Mouse (Mus musculus) forebrain, embryonic 10.5 days (tissue): ENCODE data around the gene Zfp628. TPM values are rescaled to one million over a fixed set of nuclear protein-coding genes. Genes with fewer than 3 reads are reported as not detected.

ENCODE experiments used
- DNase-seq: peaks from one replicate; pipeline ENCODE4 v3.0.0-alpha.2; 2017; ENCODE audit warnings: low spot score; ENCODE audit errors: extremely low spot score
- H3K27ac ChIP-seq: fragments of 300-500 bp; sonication (generic); 2 replicates; pipeline ENCODE4 v1.5.1; 2016; ENCODE audit warnings: mild to moderate bottlenecking
- H3K27me3 ChIP-seq: fragments of 300-500 bp; sonication (generic); 2 replicates; pipeline ENCODE4 v1.6.1; 2016; ENCODE audit warnings: mild to moderate bottlenecking; ENCODE audit not compliant: poor library complexity, severe bottlenecking
- H3K36me3 ChIP-seq: fragments of 300-500 bp; sonication (generic); replicated peaks from 2 replicates; pipeline ENCODE4 v1.6.1; 2016; ENCODE audit warnings: mild to moderate bottlenecking, moderate library complexity
- H3K4me1 ChIP-seq: fragments of 300-500 bp; sonication (generic); 2 replicates; pipeline ENCODE4 v1.6.1; 2016
- H3K4me3 ChIP-seq: fragments of 300-500 bp; sonication (generic); 2 replicates; pipeline ENCODE4 v1.5.1; 2016; ENCODE audit warnings: mild to moderate bottlenecking, moderate library complexity
- H3K9me3 ChIP-seq: fragments of 300-500 bp; sonication (generic); 2 replicates; pipeline ENCODE4 v1.6.1; 2016; ENCODE audit warnings: mild to moderate bottlenecking, moderate library complexity
- WGBS: fragments of 180-500 bp; shearing (Covaris S2); methylation state at CpG from one replicate; pipeline ENCODE4 v1.1.7; 2016; 5-methylcytosine and 5-hydroxymethylcytosine counted together
- polyA plus RNA-seq: library from polyadenylated mRNA; unstranded; fragments of >200 nt; fragmentation: Nextera tagmentation; extraction: Ambion mirVana; gene quantifications from 2 replicates; pipeline ENCODE4 v1.2.1, GENCODE M21; 2016

Gene Zfp628
- polyA plus RNA-seq, 1 experiment from 2014 or later = 4.1 TPM

GRCm38 (mm10) chr7:4920496-4920895, 5.5 kb downstream of the Zfp628 start:
- DNase-seq = no peak
- H3K4me3 ChIP-seq = no peak overlapping the region
- WGBS = 86% methylated on average over 19 of the region's 19 CpGs
- H3K36me3 ChIP-seq = peaks cover 47% of the 10 kb centered on the region
- H3K27me3 ChIP-seq = no peaks in the 10 kb centered on the region
- peaks cover 4% of the 10 kb centered on the region; the same call in 1 of the 2 replicates for H3K9me3 ChIP-seq
- H3K4me1 ChIP-seq = peaks cover 74% of the 10 kb centered on the region
- H3K27ac ChIP-seq = peak overlapping the region; percentile 92

- peaks cover 75% of the 10 kb centered on the region for H3K4me1 ChIP-seq
- H3K27ac ChIP-seq = peak overlapping the region; percentile 92
- H3K4me3 ChIP-seq = peak overlapping the region; percentile 53; the same call in 1 of the 2 replicates
- H3K27me3 ChIP-seq = no peaks in the 10 kb centered on the region
- DNase-seq = no peak
- peaks cover 47% of the 10 kb centered on the region for H3K36me3 ChIP-seq
- WGBS = 68% methylated on average over 23 of the region's 23 CpGs
- H3K9me3 ChIP-seq = peaks cover 4% of the 10 kb centered on the region; the same call in 1 of the 2 replicates
These were observed 6.2 kb downstream of the Zfp628 start for GRCm38 (mm10) chr7:4920976-4921823.

DNA sequence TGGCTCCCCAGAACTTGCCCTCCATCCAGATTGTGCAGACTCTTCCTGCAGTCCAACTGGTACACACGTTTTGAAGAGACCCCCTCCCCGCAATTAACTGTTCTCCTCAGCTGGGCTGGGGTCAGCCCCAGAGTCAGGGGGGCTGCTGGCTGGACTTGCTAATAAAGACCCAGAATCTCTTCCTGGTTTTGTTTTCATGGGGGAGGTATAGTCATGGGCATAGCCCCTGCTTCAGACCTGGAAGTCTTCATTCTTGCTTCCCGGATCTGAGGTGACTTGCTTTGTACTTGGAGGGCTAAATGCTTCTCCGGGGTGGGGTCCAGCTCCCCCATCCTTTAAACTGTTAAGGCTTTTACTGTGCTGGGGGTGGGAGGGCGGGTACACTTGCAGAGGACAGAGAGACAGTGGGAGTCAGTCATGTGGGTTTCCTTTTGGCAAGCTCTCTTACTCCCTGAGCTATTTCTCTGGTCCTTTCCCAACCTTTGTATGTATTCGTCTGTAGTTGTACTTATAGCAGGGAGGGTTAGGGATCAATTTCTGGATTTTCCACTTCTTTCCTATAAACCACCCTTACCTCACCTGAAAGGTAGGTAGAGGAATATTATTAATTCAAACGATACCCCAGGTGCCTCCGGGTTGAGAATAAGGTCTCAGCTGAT, 6.9 kb downstream of the Zfp628 start, which contains the start of gene Nat14:
Gene Nat14 (plus strand): TSS at position 205 of the 659 bp plus-strand sequence.
- peak within 1 kb of the TSS; percentile 92 for H3K27ac ChIP-seq
- peak within 1 kb of the TSS; percentile 53 for H3K4me3 ChIP-seq
- no peak for DNase-seq
- H3K27me3 ChIP-seq = no peaks in the 10 kb centered on the region
- peaks cover 75% of the 10 kb centered on the region for H3K4me1 ChIP-seq
- H3K9me3 ChIP-seq = peaks cover 4% of the 10 kb centered on the region; the same call in 1 of the 2 replicates
- peaks cover 47% of the 10 kb centered on the region for H3K36me3 ChIP-seq
- WGBS = 24% methylated on average over 8 of the region's 8 CpGs

- Histone ChIP-seq H3K36me3 (peaks cover 43% of the 10 kb centered on the region), H3K27ac (peak overlapping the region; percentile 92), H3K4me3 (peak overlapping the region; percentile 53), H3K9me3 (peaks cover 4% of the 10 kb centered on the region; the same call in 1 of the 2 replicates), H3K4me1 (peaks cover 79% of the 10 kb centered on the region), H3K27me3 (no peaks in the 10 kb centered on the region)
- DNase-seq = peak; percentile 92
- under 1% methylated on average over 14 of the region's 14 CpGs for WGBS
These were observed 7.5 kb downstream of the Zfp628 start for GRCm38 (mm10) chr7:4922508-4922907.

DNA sequence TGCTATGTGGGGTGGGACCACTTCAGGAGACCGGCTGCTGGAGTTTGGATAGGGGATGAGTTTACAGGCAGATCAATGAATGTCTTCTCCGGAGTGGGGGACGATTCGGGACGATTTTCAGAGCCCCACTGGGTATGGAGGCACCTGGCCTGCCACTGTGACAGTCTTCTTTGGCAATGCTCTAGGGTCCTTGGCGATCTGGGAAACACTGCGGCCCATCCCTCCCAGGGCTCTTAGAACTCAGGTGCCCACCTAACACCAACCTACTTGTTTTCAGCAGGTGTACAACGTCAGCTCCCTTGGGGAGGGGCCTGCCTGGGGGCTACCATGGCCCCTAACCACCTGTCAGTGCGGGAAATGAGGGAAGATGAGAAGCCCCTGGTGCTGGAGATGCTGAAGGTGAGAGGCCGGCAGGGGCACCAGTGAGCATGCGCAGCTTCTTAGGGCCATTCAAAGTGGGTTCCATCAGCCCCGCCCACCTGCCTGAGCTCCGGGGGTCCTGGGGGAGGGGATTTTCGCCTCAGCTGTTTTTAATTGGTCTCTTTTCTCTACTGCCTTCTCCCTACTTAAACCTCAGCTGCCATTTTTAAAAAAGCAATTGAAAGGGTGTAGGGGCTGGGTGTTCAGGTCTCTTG, 8.0 kb downstream of the Zfp628 start:
- peaks cover 79% of the 10 kb centered on the region for H3K4me1 ChIP-seq
- peaks cover 37% of the 10 kb centered on the region for H3K36me3 ChIP-seq
- H3K4me3 ChIP-seq = peak overlapping the region; percentile 53
- H3K9me3 ChIP-seq = peaks cover 4% of the 10 kb centered on the region; the same call in 1 of the 2 replicates
- peak overlapping the region; percentile 92 for H3K27ac ChIP-seq
- WGBS = 2% methylated on average over 14 of the region's 14 CpGs
- DNase-seq = peak; percentile 88
- H3K27me3 ChIP-seq = no peaks in the 10 kb centered on the region

GRCm38 (mm10) chr7:4923586-4924364, 8.8 kb downstream of the Zfp628 start:
- WGBS = 4% methylated on average over 37 of the region's 37 CpGs
- peak; percentile 64 for DNase-seq
- H3K4me3 ChIP-seq = peak overlapping the region; percentile 53
- peaks cover 81% of the 10 kb centered on the region for H3K4me1 ChIP-seq
- peak overlapping the region; percentile 92 for H3K27ac ChIP-seq
- peaks cover 4% of the 10 kb centered on the region; the same call in 1 of the 2 replicates for H3K9me3 ChIP-seq
- no peaks in the 10 kb centered on the region for H3K27me3 ChIP-seq
- H3K36me3 ChIP-seq = peaks cover 30% of the 10 kb centered on the region

GRCm38 (mm10) chr7:4924483-4924882, 9.5 kb downstream of the Zfp628 start:
- Histone ChIP-seq H3K4me3 (peak overlapping the region; percentile 53), H3K36me3 (peaks cover 23% of the 10 kb centered on the region), H3K27ac (peak overlapping the region; percentile 92), H3K4me1 (peaks cover 77% of the 10 kb centered on the region), H3K9me3 (peaks cover 4% of the 10 kb centered on the region; the same call in 1 of the 2 replicates), H3K27me3 (no peaks in the 10 kb centered on the region)
- 4% methylated on average over 4 of the region's 4 CpGs for WGBS
- no peak for DNase-seq

GRCm38 (mm10) chr7:4924891-4925301, 9.9 kb downstream of the Zfp628 start:
- H3K4me1 ChIP-seq = peaks cover 76% of the 10 kb centered on the region
- H3K4me3 ChIP-seq = peak overlapping the region; percentile 53
- peaks cover 4% of the 10 kb centered on the region; the same call in 1 of the 2 replicates for H3K9me3 ChIP-seq
- no peak for DNase-seq
- H3K27me3 ChIP-seq = no peaks in the 10 kb centered on the region
- 14% methylated on average over 3 of the region's 4 CpGs for WGBS
- H3K36me3 ChIP-seq = peaks cover 19% of the 10 kb centered on the region
- H3K27ac ChIP-seq = peak overlapping the region; percentile 92

- Histone ChIP-seq H3K4me1 (peaks cover 70% of the 10 kb centered on the region), H3K36me3 (peaks cover 11% of the 10 kb centered on the region), H3K9me3 (0 out of 2 replicates have a peak, but pooled peaks cover 4% of the 10 kb centered on the region), H3K27me3 (no peaks in the 10 kb centered on the region), H3K4me3 (peak within 1 kb of the TSS; percentile 53), H3K27ac (peak within 1 kb of the TSS; percentile 92)
- peak; percentile 53 for DNase-seq
- WGBS = 2% methylated on average over 6 of the region's 6 CpGs
These were observed 10.7 kb downstream of the Zfp628 start, which contains the start of gene Ssc5d for GRCm38 (mm10) chr7:4925441-4926381. TSS of gene Ssc5d (plus strand) at chr7:4925785.

DNA sequence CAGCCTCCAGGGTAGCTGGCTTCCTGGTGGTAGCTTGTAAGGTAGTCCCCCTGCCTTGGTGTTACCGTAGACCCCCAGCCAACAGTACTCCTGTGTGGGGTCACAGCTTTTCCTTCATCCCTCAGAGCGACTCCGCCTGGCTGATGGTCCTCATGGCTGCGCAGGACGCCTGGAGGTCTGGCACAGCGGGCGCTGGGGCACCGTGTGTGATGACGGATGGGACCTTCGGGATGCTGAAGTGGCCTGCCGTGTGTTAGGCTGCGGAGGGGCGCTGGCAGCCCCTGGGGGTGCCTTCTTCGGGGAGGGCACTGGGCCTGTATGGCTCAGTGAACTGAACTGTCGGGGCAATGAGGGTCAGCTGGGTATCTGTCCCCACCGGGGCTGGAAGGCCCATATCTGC, 11.8 kb downstream of the Zfp628 start:
- H3K9me3 ChIP-seq = 0 out of 2 replicates have a peak, but pooled peaks cover 4% of the 10 kb centered on the region
- DNase-seq = no peak
- WGBS = 75% methylated on average over 16 of the region's 16 CpGs
- H3K27ac ChIP-seq = peak overlapping the region; percentile 92
- no peaks in the 10 kb centered on the region for H3K36me3 ChIP-seq
- H3K27me3 ChIP-seq = no peaks in the 10 kb centered on the region
- peaks cover 59% of the 10 kb centered on the region for H3K4me1 ChIP-seq
- H3K4me3 ChIP-seq = 0 out of 2 replicates have a peak overlapping the region, but pooled peaks have one; percentile 29

GRCm38 (mm10) chr7:4927711-4928110, 12.7 kb downstream of the Zfp628 start:
- Histone ChIP-seq H3K27ac (peak overlapping the region; percentile 92), H3K9me3 (0 out of 2 replicates have a peak, but pooled peaks cover 4% of the 10 kb centered on the region), H3K27me3 (no peaks in the 10 kb centered on the region), H3K4me3 (no peak overlapping the region), H3K36me3 (no peaks in the 10 kb centered on the region), H3K4me1 (peaks cover 50% of the 10 kb centered on the region)
- DNase-seq = no peak
- WGBS = 68% methylated on average over 8 of the region's 8 CpGs
